Mouse (Mus musculus): ENCODE data around the gene Gucy2c.

GRCm38 (mm10) chr6:136653331-136653730, 128.2 kb downstream of the Gucy2c start:
- TF ChIP-seq POLR2A (IDR thresholded peaks at IDR 0.05; ENCODE audit: insufficient read depth, low read depth, low read length) (no peak), CTCF (IDR thresholded peaks at IDR 0.05; ENCODE audit: insufficient read depth, low read depth, low read length) (no peak)

Data from olfactory bulb, adult 2 months (tissue).